Mouse (Mus musculus): Measurements from ENCODE around the gene Gm8180.
A peak's percentile ranks its signal among the peaks of the same experiment; 100 is the strongest.
"Not testable (repeated sequence)": the region's sequence is repeated elsewhere in the genome, so short reads cannot be mapped to it uniquely, and the experiment has no call there.

Gm8180 gene

GRCm38 (mm10) chr14:43784645-43785044, at the start of gene Gm8180:
Gm8180 (minus strand) TSS chr14:43784745.
- DNase-seq (ENCODE audit: low read depth, low spot score) = not testable (repeated sequence)

GRCm38 (mm10) chr14:43830385-43830784, 45.8 kb upstream of the Gm8180 start:
- not testable (repeated sequence) for DNase-seq (ENCODE audit: low read depth, low spot score)

GRCm38 (mm10) chr14:43824176-43824575, 39.6 kb upstream of the Gm8180 start:
- not testable (repeated sequence) for DNase-seq (ENCODE audit: low read depth, low spot score)

GRCm38 (mm10) chr14:43821869-43822268, 37.3 kb upstream of the Gm8180 start:
- not testable (repeated sequence) for DNase-seq (ENCODE audit: low read depth, low spot score)

GRCm38 (mm10) chr14:43812458-43812857, 27.9 kb upstream of the Gm8180 start:
- DNase-seq (ENCODE audit: low read depth, low spot score) = peak; percentile 82

- not testable (repeated sequence) for DNase-seq (ENCODE audit: low read depth, low spot score)
These were observed 23.6 kb upstream of the Gm8180 start for GRCm38 (mm10) chr14:43808142-43808541.

- DNase-seq (ENCODE audit: low read depth, low spot score) = not testable (repeated sequence)
These were observed 19.9 kb upstream of the Gm8180 start for GRCm38 (mm10) chr14:43804435-43804834.

GRCm38 (mm10) chr14:43796905-43797470, 12.4 kb upstream of the Gm8180 start:
- peak; percentile 58 for DNase-seq (ENCODE audit: low read depth, low spot score)

- DNase-seq (ENCODE audit: low read depth, low spot score) = no peak
These were observed 11.7 kb upstream of the Gm8180 start for GRCm38 (mm10) chr14:43796069-43796904.

- not testable (repeated sequence) for DNase-seq (ENCODE audit: low read depth, low spot score)
These were observed 9.3 kb upstream of the Gm8180 start for GRCm38 (mm10) chr14:43793811-43794210.

- DNase-seq (ENCODE audit: low read depth, low spot score) = not testable (repeated sequence)
These were observed 37.0 kb downstream of the Gm8180 start, which contains the start of gene Gm6526 for GRCm38 (mm10) chr14:43747566-43747965. Gm6526 (plus strand) TSS chr14:43747866.

All from ZHBTc4 (cell line).